Mouse (Mus musculus): ENCODE results near the gene Gng7. TPM values are rescaled to one million over a fixed set of nuclear protein-coding genes. Genes with fewer than 3 reads are reported as not detected.

The Gng7 gene
- polyA plus RNA-seq, 1 experiment from 2014 or later = 1.2 TPM

DNA sequence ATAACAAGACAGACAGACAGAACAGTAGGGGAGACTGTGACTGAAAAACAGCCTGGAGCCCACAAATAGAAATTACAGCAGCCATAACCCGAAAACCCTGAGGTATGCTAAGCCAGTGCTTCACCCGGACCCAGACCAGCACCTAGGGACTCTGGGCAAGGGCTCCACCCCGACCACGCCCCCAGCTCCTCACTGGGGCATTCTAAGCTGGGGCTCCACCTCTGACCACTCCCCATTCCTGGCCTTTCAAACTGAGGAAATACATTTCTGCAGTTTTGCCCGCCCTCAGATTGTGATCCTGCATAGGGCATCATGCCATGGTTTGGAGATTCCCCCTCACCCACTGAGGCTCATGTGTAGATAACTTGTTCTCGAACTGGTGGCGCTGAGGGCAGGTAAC lies 7.5 kb downstream of the Gng7 start:
- 34% methylated on average over 7 of the region's 7 CpGs for WGBS
- no peak overlapping the region for H3K4me2 ChIP-seq (replicated peaks; ENCODE audit: low read depth)
- no peak overlapping the region for H3K4me3 ChIP-seq (ENCODE audit: low read depth, low read length)
- H3K27me3 ChIP-seq (replicated peaks; ENCODE audit: control insufficient read depth, insufficient read depth, low read length) = no peaks in the 10 kb centered on the region
- no peaks in the 10 kb centered on the region for H3K4me1 ChIP-seq (replicated peaks; ENCODE audit: control insufficient read depth, insufficient read depth, low read length)
- H3K9ac ChIP-seq (ENCODE audit: low read depth, low read length) = no peak overlapping the region
- H3K36me3 ChIP-seq (ENCODE audit: control insufficient read depth, insufficient read depth) = no peaks in the 10 kb centered on the region
- TF ChIP-seq CTCF (IDR thresholded peaks at IDR 0.05; ENCODE audit: low read depth) = no peak
- no peaks in the 10 kb centered on the region for H3K9me3 ChIP-seq (ENCODE audit: control insufficient read depth)
- no peak overlapping the region for H3K27ac ChIP-seq (ENCODE audit: low read depth, low read length)
- ATAC-seq = no peak

GRCm38 (mm10) chr10:81006005-81006677 lies 8.6 kb downstream of the Gng7 start:
- Histone ChIP-seq H3K4me1 (replicated peaks; ENCODE audit: control insufficient read depth, insufficient read depth, low read length) (no peaks in the 10 kb centered on the region), H3K4me3 (ENCODE audit: low read depth, low read length) (no peak overlapping the region), H3K4me2 (replicated peaks; ENCODE audit: low read depth) (no peak overlapping the region), H3K9me3 (ENCODE audit: control insufficient read depth) (no peaks in the 10 kb centered on the region), H3K9ac (ENCODE audit: low read depth, low read length) (no peak overlapping the region), H3K27me3 (replicated peaks; ENCODE audit: control insufficient read depth, insufficient read depth, low read length) (no peaks in the 10 kb centered on the region), H3K36me3 (ENCODE audit: control insufficient read depth, insufficient read depth) (no peaks in the 10 kb centered on the region), H3K27ac (ENCODE audit: low read depth, low read length) (no peak overlapping the region)
- ATAC-seq = no peak
- TF ChIP-seq CTCF (IDR thresholded peaks at IDR 0.05; ENCODE audit: low read depth) = no peak
- WGBS = 94% methylated on average over 7 of the region's 7 CpGs

- WGBS = 54% methylated on average over 10 of the region's 10 CpGs
- H3K9me3 ChIP-seq (ENCODE audit: control insufficient read depth) = no peaks in the 10 kb centered on the region
- TF ChIP-seq CTCF (IDR thresholded peaks at IDR 0.05; ENCODE audit: low read depth) = no peak
- H3K9ac ChIP-seq (ENCODE audit: low read depth, low read length) = no peak overlapping the region
- 0 out of 2 replicates have a peak, but pooled peaks cover 6% of the 10 kb centered on the region for H3K27me3 ChIP-seq (replicated peaks; ENCODE audit: control insufficient read depth, insufficient read depth, low read length)
- ATAC-seq = no peak
- H3K4me1 ChIP-seq (replicated peaks; ENCODE audit: control insufficient read depth, insufficient read depth, low read length) = no peaks in the 10 kb centered on the region
- no peak overlapping the region for H3K4me2 ChIP-seq (replicated peaks; ENCODE audit: low read depth)
- no peaks in the 10 kb centered on the region for H3K36me3 ChIP-seq (ENCODE audit: control insufficient read depth, insufficient read depth)
- H3K27ac ChIP-seq (ENCODE audit: low read depth, low read length) = no peak overlapping the region
- H3K4me3 ChIP-seq (ENCODE audit: low read depth, low read length) = no peak overlapping the region
These were observed 13.6 kb downstream of the Gng7 start for GRCm38 (mm10) chr10:81001161-81001560.

DNA sequence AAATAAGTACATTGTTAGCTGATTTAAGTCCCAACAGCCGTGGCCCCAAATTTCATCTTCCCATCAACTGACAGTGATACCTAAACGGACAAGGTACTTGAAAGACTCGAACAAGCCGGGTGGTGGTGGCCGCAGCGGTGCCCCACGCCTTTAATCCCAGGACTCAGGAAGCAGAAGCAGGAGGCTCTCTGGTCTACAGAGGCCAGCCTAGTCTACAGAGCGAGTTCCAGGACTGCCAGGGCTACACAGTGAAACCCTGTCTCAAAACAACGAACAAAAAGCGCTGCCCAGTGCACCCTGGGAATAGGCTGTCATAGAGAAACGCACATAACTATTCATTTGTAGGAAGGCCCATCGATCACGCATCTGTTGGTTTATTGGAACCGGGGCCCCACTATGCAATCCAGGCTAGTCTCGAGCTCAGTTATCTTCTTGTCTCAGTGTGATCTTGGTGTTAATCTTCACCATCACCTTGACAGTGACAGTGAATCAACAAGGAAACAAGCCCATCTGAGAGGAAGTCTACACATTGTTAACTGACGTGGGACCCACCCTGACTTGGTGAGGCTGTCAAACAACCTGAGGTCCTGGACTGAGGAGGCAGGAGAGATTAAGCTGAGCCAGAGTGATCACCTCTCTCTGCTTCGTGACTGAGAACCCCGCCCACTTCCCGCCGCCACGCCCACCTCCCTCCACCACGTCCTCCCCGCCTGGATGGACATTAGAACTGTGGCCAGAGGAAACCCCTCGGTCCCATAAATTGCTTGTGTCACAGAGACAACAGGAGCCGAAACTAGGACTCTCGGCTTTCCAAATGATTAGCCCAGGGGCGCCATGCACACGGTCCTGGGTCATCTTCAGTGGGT lies 14.3 kb downstream of the Gng7 start:
- 38% methylated on average over 28 of the region's 28 CpGs for WGBS
- Histone ChIP-seq H3K9ac (ENCODE audit: low read depth, low read length) (no peak overlapping the region), H3K4me3 (ENCODE audit: low read depth, low read length) (no peak overlapping the region), H3K9me3 (ENCODE audit: control insufficient read depth) (no peaks in the 10 kb centered on the region), H3K4me2 (replicated peaks; ENCODE audit: low read depth) (no peak overlapping the region), H3K36me3 (ENCODE audit: control insufficient read depth, insufficient read depth) (no peaks in the 10 kb centered on the region), H3K27ac (ENCODE audit: low read depth, low read length) (no peak overlapping the region), H3K4me1 (replicated peaks; ENCODE audit: control insufficient read depth, insufficient read depth, low read length) (no peaks in the 10 kb centered on the region), H3K27me3 (replicated peaks; ENCODE audit: control insufficient read depth, insufficient read depth, low read length) (0 out of 2 replicates have a peak, but pooled peaks cover 6% of the 10 kb centered on the region)
- ATAC-seq = no peak
- no peak for TF ChIP-seq CTCF (IDR thresholded peaks at IDR 0.05; ENCODE audit: low read depth)

DNA sequence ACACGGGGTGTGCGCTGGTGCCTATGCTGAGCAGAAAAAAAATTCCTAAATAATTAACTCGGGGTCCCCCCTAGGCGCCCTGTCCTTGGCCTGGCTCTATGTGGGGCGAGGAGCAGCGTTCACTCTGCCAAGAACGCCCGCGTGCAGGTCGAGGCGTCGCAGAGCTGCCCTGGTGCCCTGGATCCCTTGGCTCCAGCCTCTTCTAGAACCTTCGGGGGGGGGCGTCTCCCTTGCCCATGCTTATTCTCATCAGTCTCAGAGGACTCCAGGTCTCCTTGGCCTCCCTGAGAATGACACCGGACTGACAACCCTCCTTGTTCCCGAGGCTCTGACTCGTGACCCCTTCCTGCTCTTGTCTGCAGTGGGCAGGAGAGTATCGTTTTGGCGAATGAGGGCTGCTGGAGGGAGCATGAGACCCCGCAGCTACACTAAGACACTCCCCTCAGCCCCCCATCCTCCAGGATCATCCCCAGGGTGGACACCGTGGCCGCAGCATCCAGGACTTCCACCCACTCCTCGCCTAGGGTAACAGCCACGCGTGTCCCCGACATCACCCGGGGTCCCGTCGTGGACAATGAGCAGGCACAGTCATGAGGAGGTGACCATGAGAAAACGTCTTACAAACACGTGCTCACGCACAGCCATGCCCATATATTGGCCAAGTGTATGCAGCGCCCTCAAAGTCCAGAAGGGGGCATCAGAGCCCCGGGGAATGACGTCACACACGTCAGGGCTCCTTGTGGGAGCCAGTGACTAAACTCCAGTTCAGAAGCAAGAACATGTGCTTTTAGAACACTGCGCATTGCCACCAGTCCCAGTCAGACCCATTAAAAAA lies 15.2 kb downstream of the Gng7 start:
- H3K27ac ChIP-seq (ENCODE audit: low read depth, low read length) = no peak overlapping the region
- no peaks in the 10 kb centered on the region for H3K4me1 ChIP-seq (replicated peaks; ENCODE audit: control insufficient read depth, insufficient read depth, low read length)
- H3K4me2 ChIP-seq (replicated peaks; ENCODE audit: low read depth) = 0 out of 2 replicates have a peak overlapping the region, but pooled peaks have one; percentile 17
- H3K9me3 ChIP-seq (ENCODE audit: control insufficient read depth) = no peaks in the 10 kb centered on the region
- H3K36me3 ChIP-seq (ENCODE audit: control insufficient read depth, insufficient read depth) = no peaks in the 10 kb centered on the region
- 25% methylated on average over 37 of the region's 37 CpGs for WGBS
- ATAC-seq = peak; percentile 57
- H3K9ac ChIP-seq (ENCODE audit: low read depth, low read length) = no peak overlapping the region
- no peak overlapping the region for H3K4me3 ChIP-seq (ENCODE audit: low read depth, low read length)
- peak; percentile 95 for TF ChIP-seq CTCF (IDR thresholded peaks at IDR 0.05; ENCODE audit: low read depth)
- 0 out of 2 replicates have a peak, but pooled peaks cover 6% of the 10 kb centered on the region for H3K27me3 ChIP-seq (replicated peaks; ENCODE audit: control insufficient read depth, insufficient read depth, low read length)

- peak; percentile 29; the same call in 1 of the 2 replicates for ATAC-seq
- Histone ChIP-seq H3K27me3 (replicated peaks; ENCODE audit: control insufficient read depth, insufficient read depth, low read length) (0 out of 2 replicates have a peak, but pooled peaks cover 9% of the 10 kb centered on the region), H3K9ac (ENCODE audit: low read depth, low read length) (no peak overlapping the region), H3K36me3 (ENCODE audit: control insufficient read depth, insufficient read depth) (no peaks in the 10 kb centered on the region), H3K4me3 (ENCODE audit: low read depth, low read length) (no peak overlapping the region), H3K27ac (ENCODE audit: low read depth, low read length) (no peak overlapping the region), H3K4me1 (replicated peaks; ENCODE audit: control insufficient read depth, insufficient read depth, low read length) (no peaks in the 10 kb centered on the region), H3K4me2 (replicated peaks; ENCODE audit: low read depth) (no peak overlapping the region), H3K9me3 (ENCODE audit: control insufficient read depth) (no peaks in the 10 kb centered on the region)
- peak; percentile 79 for TF ChIP-seq CTCF (IDR thresholded peaks at IDR 0.05; ENCODE audit: low read depth)
- 10% methylated on average over 12 of the region's 12 CpGs for WGBS
These were observed 16.0 kb downstream of the Gng7 start for GRCm38 (mm10) chr10:80998778-80999177.
